Mouse (Mus musculus): ENCODE results near the gene Rnf214. TPM values are rescaled to one million over a fixed set of nuclear protein-coding genes. Genes with fewer than 3 reads are reported as not detected.

The Rnf214 gene
- polyA plus RNA-seq, 1 experiment, result 30.5 TPM

DNA sequence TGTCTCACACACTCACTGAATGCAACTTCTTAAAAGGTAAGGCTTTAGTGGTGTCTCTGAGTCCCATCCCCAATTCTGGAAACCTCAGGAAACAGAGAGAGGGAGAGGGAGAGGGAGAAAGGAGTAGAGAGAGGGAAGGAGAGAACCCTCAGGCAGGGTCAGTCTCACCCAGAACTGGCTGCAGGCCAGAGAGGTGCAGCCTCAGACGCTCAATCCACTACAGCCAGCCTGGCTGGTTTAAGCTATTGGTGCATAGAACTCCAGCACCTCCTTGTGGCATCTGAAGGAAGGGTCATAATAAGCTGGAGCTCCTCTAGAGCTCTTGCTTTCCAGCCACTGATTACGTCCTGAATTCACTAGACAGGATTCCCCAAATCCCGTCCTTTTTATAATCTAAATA lies 30.2 kb upstream of the Rnf214 start:
- peaks cover 12% of the 10 kb centered on the region for H3K4me1 ChIP-seq (ENCODE audit: control insufficient read depth, insufficient read depth, low read length)
- TF ChIP-seq POLR2A (IDR thresholded peaks at IDR 0.05; ENCODE audit: borderline replicate concordance, low read depth, low read length) (no peak), CTCF (IDR thresholded peaks at IDR 0.05; ENCODE audit: low read depth, low read length) (peak; percentile 41; the same call in 1 of the 2 replicates)
- no peak overlapping the region for H3K27ac ChIP-seq (ENCODE audit: insufficient read depth, low read depth, low read length)
- no peak overlapping the region for H3K4me3 ChIP-seq (ENCODE audit: insufficient read depth, low read length)

- no peak within 1 kb of the TSS for H3K27ac ChIP-seq (ENCODE audit: insufficient read depth, low read depth, low read length)
- no peak within 1 kb of the TSS for H3K4me3 ChIP-seq (ENCODE audit: insufficient read depth, low read length)
- H3K4me1 ChIP-seq (ENCODE audit: control insufficient read depth, insufficient read depth, low read length), result peaks cover 16% of the 10 kb centered on the region
- TF ChIP-seq POLR2A (IDR thresholded peaks at IDR 0.05; ENCODE audit: borderline replicate concordance, low read depth, low read length), result no peak
- TF ChIP-seq CTCF (IDR thresholded peaks at IDR 0.05; ENCODE audit: low read depth, low read length), result no peak
Measured at GRCm38 (mm10) chr9:45935628-45936210, 29.0 kb upstream of the Rnf214 start, which contains the start of gene Tagln. Gene Tagln (minus strand): TSS chr9:45936058.

DNA sequence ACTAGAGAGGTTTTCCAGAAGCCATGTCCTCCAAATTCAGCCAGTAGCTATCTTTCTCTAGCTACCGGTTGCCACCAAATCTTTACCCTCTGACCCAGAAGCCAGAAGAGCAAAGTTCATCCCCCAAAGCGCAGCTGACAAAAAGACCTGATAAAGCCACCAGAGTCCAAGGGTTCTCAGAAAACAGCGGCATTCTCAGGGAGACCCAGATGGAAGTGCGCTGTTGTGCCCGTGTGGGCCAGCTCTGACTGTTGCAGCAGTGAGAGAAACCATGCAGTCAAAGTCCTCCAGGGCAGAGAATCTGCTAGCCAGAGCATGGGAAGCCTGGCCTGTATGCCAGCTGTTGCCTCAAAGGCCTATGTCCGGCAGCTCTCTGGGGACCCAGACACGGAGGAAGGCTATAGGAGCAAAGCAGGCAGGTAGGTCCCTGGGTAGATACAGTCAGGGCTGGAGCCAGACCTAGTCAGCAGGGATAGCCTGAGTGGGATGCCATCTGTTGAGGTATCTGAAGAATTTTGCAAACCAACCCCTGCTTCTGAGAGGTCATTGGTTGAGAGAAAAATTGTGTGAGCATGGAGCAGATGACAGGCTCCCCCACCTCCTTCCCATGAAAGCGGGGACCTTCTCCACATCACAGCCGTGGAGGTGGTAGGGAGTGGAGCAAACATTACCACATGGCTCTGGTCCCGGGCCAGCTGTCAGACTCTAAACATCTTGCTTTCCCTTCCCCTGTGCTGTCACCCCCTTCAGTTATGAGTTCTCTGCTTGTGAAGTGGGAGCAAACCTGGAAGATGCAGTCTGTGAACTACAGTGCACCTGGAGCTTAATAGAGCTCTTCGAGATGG lies 26.1 kb upstream of the Rnf214 start:
- TF ChIP-seq POLR2A (IDR thresholded peaks at IDR 0.05; ENCODE audit: borderline replicate concordance, low read depth, low read length) (no peak), CTCF (IDR thresholded peaks at IDR 0.05; ENCODE audit: low read depth, low read length) (no peak)
- Histone ChIP-seq H3K4me1 (ENCODE audit: control insufficient read depth, insufficient read depth, low read length) (peaks cover 37% of the 10 kb centered on the region), H3K27ac (ENCODE audit: insufficient read depth, low read depth, low read length) (peak overlapping the region; percentile 68), H3K4me3 (ENCODE audit: insufficient read depth, low read length) (no peak overlapping the region)

DNA sequence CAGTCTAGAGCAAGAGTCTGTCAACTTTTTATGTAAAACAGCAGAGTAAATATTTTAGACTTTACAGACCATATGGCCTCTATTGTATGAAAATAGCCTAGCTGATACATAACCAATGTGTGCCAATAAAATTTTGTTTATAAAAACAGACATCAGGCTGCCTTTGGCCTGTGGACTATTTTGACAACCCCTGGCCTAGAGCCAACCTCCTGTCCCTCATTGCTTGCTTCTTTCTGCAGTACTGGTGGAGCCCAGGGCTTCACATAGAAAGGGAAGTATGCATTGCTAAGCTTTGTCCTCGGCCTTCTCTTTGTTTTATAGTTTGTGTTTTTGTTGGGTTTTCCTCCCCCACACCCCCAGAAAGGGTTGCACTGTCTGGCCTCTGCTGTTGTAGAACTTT lies 25.2 kb upstream of the Rnf214 start:
- TF ChIP-seq CTCF (IDR thresholded peaks at IDR 0.05; ENCODE audit: low read depth, low read length) (no peak), POLR2A (IDR thresholded peaks at IDR 0.05; ENCODE audit: borderline replicate concordance, low read depth, low read length) (no peak)
- H3K4me1 ChIP-seq (ENCODE audit: control insufficient read depth, insufficient read depth, low read length), result peaks cover 37% of the 10 kb centered on the region
- H3K27ac ChIP-seq (ENCODE audit: insufficient read depth, low read depth, low read length), result peak overlapping the region; percentile 68
- H3K4me3 ChIP-seq (ENCODE audit: insufficient read depth, low read length), result no peak overlapping the region

- H3K27ac ChIP-seq (ENCODE audit: insufficient read depth, low read depth, low read length), result peak overlapping the region; percentile 72
- H3K4me3 ChIP-seq (ENCODE audit: insufficient read depth, low read length), result no peak overlapping the region
- H3K4me1 ChIP-seq (ENCODE audit: control insufficient read depth, insufficient read depth, low read length), result peaks cover 37% of the 10 kb centered on the region
- no peak for TF ChIP-seq CTCF (IDR thresholded peaks at IDR 0.05; ENCODE audit: low read depth, low read length)
- TF ChIP-seq POLR2A (IDR thresholded peaks at IDR 0.05; ENCODE audit: borderline replicate concordance, low read depth, low read length), result no peak
Measured at GRCm38 (mm10) chr9:45929285-45929684, 22.6 kb upstream of the Rnf214 start.

- Histone ChIP-seq H3K4me1 (ENCODE audit: control insufficient read depth, insufficient read depth, low read length) (no peaks in the 10 kb centered on the region), H3K4me3 (ENCODE audit: insufficient read depth, low read length) (no peak overlapping the region), H3K27ac (ENCODE audit: insufficient read depth, low read depth, low read length) (no peak overlapping the region)
- no peak for TF ChIP-seq CTCF (IDR thresholded peaks at IDR 0.05; ENCODE audit: low read depth, low read length)
- TF ChIP-seq POLR2A (IDR thresholded peaks at IDR 0.05; ENCODE audit: borderline replicate concordance, low read depth, low read length), result no peak
Measured at GRCm38 (mm10) chr9:45919895-45920294, 13.2 kb upstream of the Rnf214 start.

- no peak overlapping the region for H3K4me3 ChIP-seq (ENCODE audit: insufficient read depth, low read length)
- H3K27ac ChIP-seq (ENCODE audit: insufficient read depth, low read depth, low read length), result no peak overlapping the region
- TF ChIP-seq POLR2A (IDR thresholded peaks at IDR 0.05; ENCODE audit: borderline replicate concordance, low read depth, low read length), result no peak
- no peak for TF ChIP-seq CTCF (IDR thresholded peaks at IDR 0.05; ENCODE audit: low read depth, low read length)
- no peaks in the 10 kb centered on the region for H3K4me1 ChIP-seq (ENCODE audit: control insufficient read depth, insufficient read depth, low read length)
Measured at GRCm38 (mm10) chr9:45917041-45917934, 10.6 kb upstream of the Rnf214 start.

- Histone ChIP-seq H3K4me3 (ENCODE audit: insufficient read depth, low read length) (no peak overlapping the region), H3K4me1 (ENCODE audit: control insufficient read depth, insufficient read depth, low read length) (peaks cover 4% of the 10 kb centered on the region), H3K27ac (ENCODE audit: insufficient read depth, low read depth, low read length) (no peak overlapping the region)
- no peak for TF ChIP-seq POLR2A (IDR thresholded peaks at IDR 0.05; ENCODE audit: borderline replicate concordance, low read depth, low read length)
- no peak for TF ChIP-seq CTCF (IDR thresholded peaks at IDR 0.05; ENCODE audit: low read depth, low read length)
Measured at GRCm38 (mm10) chr9:45915659-45916058, 8.9 kb upstream of the Rnf214 start.

DNA sequence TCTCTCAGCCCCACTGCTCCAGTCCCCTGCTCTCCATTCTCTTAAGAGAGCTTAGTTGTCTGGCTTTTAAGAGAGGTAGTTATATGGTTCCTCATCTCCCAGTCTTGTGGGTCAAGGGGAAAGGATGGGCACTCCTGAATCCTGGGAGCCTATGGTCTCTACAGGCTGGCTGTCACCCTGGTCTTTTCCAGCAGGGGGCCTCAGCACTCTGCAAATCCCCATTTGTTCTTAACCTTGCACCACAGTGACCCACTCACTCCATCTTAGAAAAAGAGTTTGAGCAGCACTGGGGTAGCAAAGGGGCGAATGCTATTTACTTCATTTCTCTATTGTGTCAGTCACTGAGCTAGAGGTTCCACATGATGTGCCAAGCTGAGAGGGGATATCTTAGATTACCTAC lies 5.0 kb upstream of the Rnf214 start:
- peaks cover 31% of the 10 kb centered on the region for H3K4me1 ChIP-seq (ENCODE audit: control insufficient read depth, insufficient read depth, low read length)
- H3K27ac ChIP-seq (ENCODE audit: insufficient read depth, low read depth, low read length), result no peak overlapping the region
- no peak overlapping the region for H3K4me3 ChIP-seq (ENCODE audit: insufficient read depth, low read length)
- TF ChIP-seq CTCF (IDR thresholded peaks at IDR 0.05; ENCODE audit: low read depth, low read length) (peak; percentile 48), POLR2A (IDR thresholded peaks at IDR 0.05; ENCODE audit: borderline replicate concordance, low read depth, low read length) (no peak)

Measured in bone marrow macrophage, adult 2 months (primary cell).